Mouse (Mus musculus) brain, adult 2 months (tissue): ENCODE data around the gene Ttc7b.

Experiments used
- DNase-seq: peaks from one replicate; pipeline ENCODE4 v3.0.0; 2011; ENCODE audit warnings: low read depth, low spot score

Ttc7b gene

GRCm38 (mm10) chr12:100389878-100390710 is 130.5 kb downstream of the Ttc7b start:
- peak; percentile 77 for DNase-seq

GRCm38 (mm10) chr12:100386259-100386658 is 134.4 kb downstream of the Ttc7b start:
- DNase-seq, result peak; percentile 66

DNA sequence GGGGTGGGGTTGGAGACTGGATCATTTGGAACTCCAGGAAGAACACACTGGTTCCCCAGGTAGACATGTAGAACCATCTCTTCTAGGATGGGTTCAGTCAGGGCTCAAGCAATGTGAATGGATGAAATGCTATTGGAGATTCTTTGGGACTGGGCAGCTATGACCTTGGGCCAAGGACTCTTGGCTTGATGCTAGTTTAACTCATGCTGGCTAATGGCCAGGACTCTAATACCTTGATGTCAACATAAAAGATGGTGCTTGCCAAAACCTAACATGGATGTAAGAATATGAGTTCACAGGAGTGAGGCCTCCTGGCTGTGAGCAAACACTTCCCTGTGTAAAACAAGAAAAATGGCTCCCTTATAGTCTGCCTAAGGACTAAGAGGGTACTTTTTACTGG is 138.1 kb downstream of the Ttc7b start:
- no peak for DNase-seq

DNA sequence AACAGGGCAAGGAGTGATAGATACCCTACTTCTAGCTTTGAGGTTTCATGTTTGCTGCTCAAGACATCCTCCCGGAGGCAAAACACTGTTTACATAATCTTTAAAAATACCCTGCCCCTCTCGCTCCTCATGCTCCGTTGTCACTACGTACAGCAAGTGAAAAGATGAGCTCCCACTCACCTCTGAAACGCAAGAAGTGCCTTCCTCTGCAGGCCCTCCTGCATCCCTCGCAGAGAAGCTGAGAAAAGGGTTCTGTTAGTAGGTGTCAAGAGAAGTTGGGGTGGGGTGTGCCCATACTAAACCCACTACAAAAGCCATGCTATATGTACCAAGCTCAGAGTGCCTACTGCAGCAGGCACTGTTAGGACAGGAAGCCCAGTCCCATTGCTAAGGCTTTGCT is 138.7 kb downstream of the Ttc7b start:
- DNase-seq, result peak; percentile 75

DNA sequence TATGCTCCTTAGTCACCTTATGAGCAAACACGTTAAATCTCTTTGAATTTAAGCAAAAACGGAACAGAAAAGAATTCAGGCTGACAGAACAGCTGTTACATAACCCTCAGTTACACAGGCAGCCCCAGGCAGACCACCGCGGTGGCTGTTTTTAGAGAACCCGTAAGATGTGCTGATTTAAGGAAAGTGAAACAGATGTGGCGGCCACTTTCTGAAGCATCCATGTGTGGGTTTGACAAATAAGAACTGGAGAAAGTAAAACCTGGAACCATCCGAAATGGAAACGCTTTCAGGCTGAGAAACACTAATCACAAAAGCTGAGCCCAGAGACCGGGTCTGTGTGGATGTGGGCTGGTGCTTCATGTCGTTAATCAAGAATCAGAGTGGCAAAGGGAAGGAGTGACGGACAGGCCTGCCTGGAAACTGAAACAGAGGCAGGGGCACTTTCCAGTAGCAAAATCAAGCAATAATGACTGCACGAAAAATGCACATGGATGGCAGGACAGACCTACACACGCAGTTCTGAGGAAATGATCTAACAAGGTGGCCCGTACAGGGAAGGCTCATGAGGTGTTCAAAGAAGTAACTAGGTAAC is 139.8 kb downstream of the Ttc7b start:
- DNase-seq, result peak; percentile 63

GRCm38 (mm10) chr12:100379833-100380232 is 140.8 kb downstream of the Ttc7b start:
- no peak for DNase-seq

- DNase-seq, result no peak
These were observed 142.4 kb downstream of the Ttc7b start for GRCm38 (mm10) chr12:100378266-100378665.

DNA sequence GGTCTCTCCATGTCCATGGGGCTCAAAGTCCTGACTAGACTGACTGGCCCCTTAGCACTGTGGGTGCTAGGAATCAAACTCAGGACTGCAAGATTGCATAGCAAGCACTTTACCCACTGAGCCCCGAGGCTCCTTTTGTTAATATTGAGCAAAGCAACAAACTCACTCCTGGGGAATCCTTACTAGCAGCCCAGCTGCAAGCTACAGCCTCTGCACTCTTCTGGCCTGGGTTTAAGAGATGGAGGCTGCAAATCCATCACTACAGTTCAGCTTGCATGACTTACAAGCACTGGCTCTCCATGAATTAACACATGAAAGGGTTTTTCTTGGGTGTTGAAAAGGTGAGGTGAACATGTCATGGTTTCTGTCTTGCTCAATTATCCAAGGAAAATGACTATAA is 142.8 kb downstream of the Ttc7b start:
- DNase-seq, result no peak

- DNase-seq, result no peak
These were observed 144.8 kb downstream of the Ttc7b start for GRCm38 (mm10) chr12:100375801-100376200.

- DNase-seq, result peak; percentile 68
These were observed 147.8 kb downstream of the Ttc7b start for GRCm38 (mm10) chr12:100372785-100373184.

DNA sequence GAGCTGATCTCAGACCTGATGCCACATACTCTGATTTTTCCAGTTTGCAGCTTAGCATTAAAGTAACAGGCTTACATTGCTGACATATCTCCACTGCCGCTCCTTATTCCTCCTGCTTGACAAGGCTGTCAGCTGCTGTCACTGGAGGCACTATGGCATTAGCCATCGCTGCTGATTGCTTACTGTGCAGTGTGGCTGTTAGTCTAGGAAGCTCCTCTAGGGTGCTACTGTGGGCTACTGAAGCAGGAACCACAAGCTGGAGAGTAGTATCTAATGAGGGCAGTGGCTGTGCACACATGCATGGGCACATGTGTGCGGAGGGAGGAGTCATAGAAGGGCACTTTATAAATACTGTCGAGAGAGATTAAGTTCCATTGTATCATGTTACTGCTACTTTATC is 148.6 kb downstream of the Ttc7b start:
- DNase-seq, result peak; percentile 64

- no peak for DNase-seq
These were observed 150.8 kb downstream of the Ttc7b start for GRCm38 (mm10) chr12:100369786-100370185.

DNA sequence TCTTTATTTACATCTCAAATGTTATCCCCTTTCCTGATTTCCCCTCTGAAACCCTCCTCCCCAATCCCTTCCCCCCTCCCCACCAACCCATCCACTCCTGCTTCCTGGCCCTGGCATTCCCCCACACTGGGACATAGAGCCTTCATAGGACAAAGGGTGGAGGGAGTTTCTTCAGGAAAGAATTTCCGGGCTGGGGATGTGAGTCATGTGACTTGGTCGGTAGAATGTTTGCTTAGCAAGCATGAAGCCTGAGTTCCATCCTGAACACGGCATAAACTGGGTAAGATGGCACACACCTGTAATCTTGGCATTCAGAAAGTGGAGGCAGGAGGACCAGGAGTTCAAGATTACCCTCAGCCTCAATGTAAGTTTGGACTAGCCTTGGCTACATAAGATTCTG is 151.4 kb downstream of the Ttc7b start:
- DNase-seq, result no peak

DNA sequence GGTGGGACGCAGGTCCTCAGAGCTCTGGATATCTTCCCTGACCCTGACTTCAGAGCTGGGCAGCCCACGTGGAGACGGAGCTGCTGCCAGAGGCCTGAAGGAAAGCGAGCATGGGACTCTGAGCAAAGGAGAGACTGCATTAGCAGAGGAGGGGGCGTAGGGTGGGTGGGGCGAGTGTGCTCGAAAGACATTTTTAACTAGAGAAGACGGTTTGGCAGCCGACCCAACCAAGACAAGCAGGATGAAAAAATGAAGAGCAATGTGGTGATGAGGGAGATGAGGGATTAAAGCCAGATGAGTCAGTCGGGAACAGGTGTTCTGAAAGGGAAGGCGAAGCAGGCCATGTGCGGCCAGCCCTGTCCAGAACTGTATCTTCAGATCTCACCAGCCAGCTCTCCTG is 159.3 kb downstream of the Ttc7b start:
- peak; percentile 92 for DNase-seq

GRCm38 (mm10) chr12:100358040-100358620 is 162.5 kb downstream of the Ttc7b start:
- peak; percentile 56 for DNase-seq

DNA sequence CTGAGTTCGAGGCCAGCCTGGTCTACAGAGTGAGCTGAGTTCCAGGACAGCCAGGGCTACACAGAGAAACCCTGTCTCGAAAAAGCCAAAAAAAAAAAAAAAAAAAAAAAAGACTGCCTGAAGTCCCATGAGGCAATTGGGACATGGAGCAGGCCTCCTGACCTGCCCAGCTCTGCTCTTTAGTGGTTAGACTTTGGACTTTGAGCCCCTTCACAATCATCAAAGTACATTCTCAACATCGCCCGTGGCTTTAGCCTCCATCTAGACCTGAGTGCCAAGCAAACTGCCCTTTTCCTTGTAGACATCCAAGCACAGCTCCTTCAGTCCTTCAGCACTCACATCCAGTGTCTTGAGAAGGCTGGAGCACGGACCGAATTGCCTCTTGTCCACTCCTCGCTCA is 164.2 kb downstream of the Ttc7b start:
- no peak for DNase-seq

- no peak for DNase-seq
These were observed 165.1 kb downstream of the Ttc7b start for GRCm38 (mm10) chr12:100355565-100355964.

GRCm38 (mm10) chr12:100353954-100354353 is 166.7 kb downstream of the Ttc7b start:
- DNase-seq, result peak; percentile 83

GRCm38 (mm10) chr12:100353075-100353782 is 167.4 kb downstream of the Ttc7b start:
- peak; percentile 77 for DNase-seq

GRCm38 (mm10) chr12:100352094-100352493 is 168.5 kb downstream of the Ttc7b start:
- peak; percentile 66 for DNase-seq

DNA sequence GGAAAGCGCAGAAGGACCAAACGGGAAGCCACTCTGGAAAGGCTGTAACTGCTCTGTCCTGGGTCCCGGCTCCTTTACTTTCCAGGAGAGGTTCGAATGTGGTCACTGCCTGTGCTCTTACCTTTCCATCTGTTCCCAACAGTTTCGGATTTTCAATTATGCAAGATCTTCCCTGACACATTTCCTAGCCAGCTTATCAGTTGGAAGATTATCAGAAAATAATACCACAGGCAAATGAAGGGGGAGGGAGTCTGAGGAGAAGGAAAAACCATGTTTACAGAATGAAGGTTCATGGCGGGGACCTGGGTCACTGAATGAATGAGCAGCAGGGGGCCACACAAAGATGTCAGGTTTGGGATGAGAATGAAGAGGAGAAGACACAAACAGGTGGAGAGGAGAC is 177.1 kb downstream of the Ttc7b start:
- no peak for DNase-seq

DNA sequence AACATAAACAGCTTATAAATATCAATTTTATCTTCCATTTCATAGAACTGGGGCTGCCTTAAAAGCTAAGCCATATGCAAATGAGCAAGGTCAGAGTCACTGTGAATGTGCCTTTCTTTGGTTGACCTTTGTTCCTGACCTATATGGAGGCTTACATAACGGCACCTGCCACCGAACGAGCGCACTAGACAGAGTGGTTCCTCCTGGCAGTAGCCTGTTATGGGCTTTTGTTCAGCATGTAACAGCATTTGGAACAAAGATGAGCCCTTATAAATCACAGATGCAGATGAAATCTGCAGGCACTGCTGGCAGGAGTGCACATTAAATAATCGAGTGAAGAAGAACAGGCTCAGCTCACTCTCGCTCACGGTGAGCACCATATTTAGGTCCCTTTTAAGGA is 179.0 kb downstream of the Ttc7b start:
- no peak for DNase-seq
